Mouse (Mus musculus) kidney, postnatal 10 days (tissue): ENCODE measurements at regions not wholly inside any gene's neighbourhood (a gene's known extent, or its start where the extent isn't known, plus 50 kb on each side); places are given as distances from the start of the nearest gene placed in this dataset.

Experiments used
- DNase-seq: peaks from one replicate; pipeline ENCODE4 v3.0.0; 2021; ENCODE audit warnings: mixed read lengths

GRCm38 (mm10) chr16:91970461-91970860 is 87.6 kb upstream of the Mrps6 start:
- no peak for DNase-seq

GRCm38 (mm10) chr16:91973183-91973582 is 84.9 kb upstream of the Mrps6 start:
- no peak for DNase-seq

GRCm38 (mm10) chr16:91976194-91976805 is 81.8 kb upstream of the Mrps6 start:
- DNase-seq = no peak

- no peak for DNase-seq
Observed at GRCm38 (mm10) chr16:91978423-91978822, 79.6 kb upstream of the Mrps6 start.

- peak; percentile 64 for DNase-seq
Observed at GRCm38 (mm10) chr16:91978846-91979245, 79.2 kb upstream of the Mrps6 start.

- no peak for DNase-seq
Observed at GRCm38 (mm10) chr16:91980482-91980881, 77.6 kb upstream of the Mrps6 start.

GRCm38 (mm10) chr16:91985211-91985610 is 72.9 kb upstream of the Mrps6 start:
- DNase-seq = peak; percentile 39

- no peak for DNase-seq
Observed at GRCm38 (mm10) chr16:91989332-91989731, 68.7 kb upstream of the Mrps6 start.

- peak; percentile 64 for DNase-seq
Observed at GRCm38 (mm10) chr16:91995459-91996190, 62.4 kb upstream of the Mrps6 start.

GRCm38 (mm10) chr16:92007351-92007750 is 50.7 kb upstream of the Mrps6 start:
- no peak for DNase-seq
